Comparison of ENCODE assay signal across 26 mouse cellular contexts in genomic region chr6:145079087-145079759, GRCm38 (mm10). TPM values are rescaled to one million over a fixed set of nuclear protein-coding genes. Genes with fewer than 3 reads are reported as not detected.
DNase-seq lines count a peak whose midpoint lies in the region; ATAC-seq and TF ChIP-seq lines count a peak whose summit lies in the region.
"Had no signal": no experiment of that assay in that cellular context is flagged by ENCODE, and none has a peak within 500 bp of the region (broad histone marks: within the 10 kb centered on the region; RNA-seq: fewer than 3 reads in every experiment).

No protein-coding gene starts in this region.

- no peak for TF ChIP-seq CTCF in liver, postnatal 0 days (IDR thresholded peaks at IDR 0.05; ENCODE audit: low read depth)

- peaks cover 4% of the 10 kb centered on the region for H3K4me1 ChIP-seq in liver, postnatal 0 days (ENCODE audit: insufficient read depth)
- peaks cover 8% of the 10 kb centered on the region; the same call in 1 of the 2 replicates for H3K4me1 ChIP-seq in liver, embryonic 12.5 days

- DNase-seq in liver, postnatal 0 days, result peak; percentile 9
- DNase-seq in ES-CJ7 (ENCODE audit: low read depth, low spot score), result peak; percentile 70
- peak; percentile 82 for DNase-seq in R1 (ENCODE audit: low read depth, low spot score)
- DNase-seq in lung, postnatal 10 days, result no peak
- no peak for DNase-seq in layer of hippocampus, adult 18-20 months (ENCODE audit: low spot score in 2 of 2)
- DNase-seq: adrenal gland, postnatal 10 days; adrenal gland, postnatal 36 days; cerebellum, adult 18-20 months; cerebellum, adult 9-10 months; cerebellum, postnatal 14 days; gastrocnemius, postnatal 10 days; gastrocnemius, postnatal 36 days; heart, postnatal 10 days; heart, postnatal 36 days had no signal

- 67% methylated on average over 8 of the region's 9 CpGs for WGBS in liver, postnatal 0 days (ENCODE audit: insufficient replicate concordance)
- 62% methylated on average over 9 of the region's 9 CpGs for WGBS in liver, embryonic 12.5 days (ENCODE audit: insufficient replicate concordance)

- no peak overlapping the region for H3K27ac ChIP-seq in liver, postnatal 0 days (ENCODE audit: low read depth)
- H3K27ac ChIP-seq in liver, embryonic 12.5 days, result no peak overlapping the region
- H3K27ac ChIP-seq: forebrain, embryonic 10.5 days; forebrain, embryonic 13.5 days; heart, embryonic 15.5 days; hindbrain, embryonic 14.5 days; hindbrain, postnatal 0 days had no signal

- no peaks in the 10 kb centered on the region for H3K36me3 ChIP-seq in liver, postnatal 0 days (replicated peaks; ENCODE audit: insufficient read depth, low read length)
- no peaks in the 10 kb centered on the region for H3K36me3 ChIP-seq in liver, embryonic 12.5 days
- H3K36me3 ChIP-seq: forebrain, embryonic 10.5 days; heart, embryonic 12.5 days; heart, embryonic 15.5 days had no signal

- no peak overlapping the region for H3K4me3 ChIP-seq in liver, postnatal 0 days (ENCODE audit: low read depth, low read length)
- H3K4me3 ChIP-seq in liver, embryonic 12.5 days, result no peak overlapping the region
- H3K4me3 ChIP-seq: forebrain, embryonic 10.5 days; forebrain, embryonic 13.5 days; heart, embryonic 12.5 days; heart, embryonic 15.5 days had no signal

- H3K27me3 ChIP-seq in liver, postnatal 0 days (ENCODE audit: insufficient read depth, low read length), result peaks cover 20% of the 10 kb centered on the region
- H3K27me3 ChIP-seq in liver, embryonic 12.5 days (replicated peaks), result peaks cover 44% of the 10 kb centered on the region
- H3K27me3 ChIP-seq: forebrain, embryonic 13.5 days had no signal

- H3K4me2 ChIP-seq in liver, postnatal 0 days (ENCODE audit: low read depth, low read length), result no peak overlapping the region
- H3K4me2 ChIP-seq in liver, embryonic 12.5 days, result no peak overlapping the region
- H3K4me2 ChIP-seq: forebrain, embryonic 13.5 days; heart, embryonic 12.5 days; heart, embryonic 15.5 days; hindbrain, embryonic 14.5 days had no signal

- no peaks in the 10 kb centered on the region for H3K9me3 ChIP-seq in liver, postnatal 0 days (ENCODE audit: low read length)
- no peaks in the 10 kb centered on the region for H3K9me3 ChIP-seq in liver, embryonic 12.5 days (replicated peaks)
- H3K9me3 ChIP-seq: forebrain, embryonic 10.5 days; forebrain, embryonic 13.5 days; heart, embryonic 12.5 days; heart, embryonic 15.5 days had no signal

- no peak overlapping the region for H3K9ac ChIP-seq in liver, postnatal 0 days (replicated peaks)
- H3K9ac ChIP-seq in liver, embryonic 12.5 days, result no peak overlapping the region
- H3K9ac ChIP-seq: forebrain, embryonic 13.5 days; heart, embryonic 12.5 days; heart, embryonic 15.5 days; hindbrain, embryonic 14.5 days had no signal

- no peak for TF ChIP-seq EP300 in liver, postnatal 0 days (IDR thresholded peaks at IDR 0.05; ENCODE audit: low read depth)

- no peak for ATAC-seq in liver, postnatal 0 days
- no peak for ATAC-seq in liver, embryonic 12.5 days
- ATAC-seq: CD4-positive, CD25-positive, alpha-beta regulatory T cell, adult 4 months; forebrain, embryonic 13.5 days; forebrain, embryonic 16.5 days; hindbrain, postnatal 0 days; inflammation-experienced regulatory T-cells, adult 6 months had no signal

RNA-seq across cellular contexts. Expression of gene Bcat1, which starts 3.2 kb away (rescaled TPM):
- polyA plus RNA-seq in liver, postnatal 0 days (2015; fragmentation: Nextera tagmentation; extraction: Ambion mirVana), result 0.46 and 0.81 TPM in 2 replicates
- 0.93 and 1.5 TPM in 2 replicates for polyA plus RNA-seq in liver, embryonic 12.5 days (2016; fragmentation: Nextera tagmentation; extraction: Ambion mirVana)
- total RNA-seq in layer of hippocampus, adult 18-20 months (2021), result 100 to 1,000 TPM; 109 to 111 TPM
- total RNA-seq: MEL had no signal

RNA-seq across cellular contexts. Expression of gene Lrmp, which starts 36.2 kb away (rescaled TPM):
- polyA plus RNA-seq in liver, postnatal 0 days (2015; fragmentation: Nextera tagmentation; extraction: Ambion mirVana), result 26.8 and 28.0 TPM in 2 replicates
- 18.9 and 20.6 TPM in 2 replicates for polyA plus RNA-seq in liver, embryonic 12.5 days (2016; fragmentation: Nextera tagmentation; extraction: Ambion mirVana)
- total RNA-seq in layer of hippocampus, adult 18-20 months (2021), result 1 to 10 TPM; 3.5 to 4.5 TPM
- polyA plus RNA-seq: C2C12 had no signal

Comparison
In these comparisons a context has a peak if more than half of its experiments do, and no peak if none do; other contexts are left out.
1. DNase-seq: peak in liver, postnatal 0 days (single experiment), ES-CJ7 (single experiment) and R1 (single experiment); none in lung, postnatal 10 days (single experiment) and layer of hippocampus, adult 18-20 months (0 of 2).